13 mouse cellular contexts compared by ENCODE assay signal in genomic region chr2:34363678-34364077, GRCm38 (mm10). TPM values are rescaled to one million over a fixed set of nuclear protein-coding genes. Genes with fewer than 3 reads are reported as not detected.
A peak's percentile ranks its signal among the peaks of the same experiment; 100 is the strongest.
DNase-seq lines count a peak whose midpoint lies in the region; ATAC-seq and TF ChIP-seq lines count a peak whose summit lies in the region.
"Had no signal": no experiment of that assay in that cellular context is flagged by ENCODE, and none has a peak within 500 bp of the region (broad histone marks: within the 10 kb centered on the region; RNA-seq: fewer than 3 reads in every experiment).

No protein-coding gene starts in this region.

- DNase-seq in lung, embryonic 14.5 days, result peak; percentile 41
- no peak for DNase-seq in lung, postnatal 14 days
- peak; percentile 95 for DNase-seq in forebrain, embryonic 14.5 days (ENCODE audit: low spot score)
- DNase-seq in hindbrain, postnatal 0 days (ENCODE audit: low spot score), result peak; percentile 61
- no peak for DNase-seq in embryonic facial prominence, embryonic 10.5 days (ENCODE audit: low spot score)
- DNase-seq in cerebellum, adult 11 months, result no peak
- DNase-seq in layer of hippocampus, postnatal 10 days (ENCODE audit: low spot score in 2 of 2), result no peak
- DNase-seq: adrenal gland, adult 8-10 months; kidney, postnatal 4 days; liver, embryonic 13.5 days had no signal

- peaks cover 12% of the 10 kb centered on the region; the same call in 1 of the 2 replicates for H3K4me1 ChIP-seq in lung, embryonic 14.5 days (ENCODE audit: insufficient read depth)
- H3K4me1 ChIP-seq in forebrain, embryonic 14.5 days (ENCODE audit: control insufficient read depth, insufficient read depth, low read length), result peaks cover 16% of the 10 kb centered on the region
- H3K4me1 ChIP-seq in hindbrain, postnatal 0 days (ENCODE audit: insufficient read depth, low read length), result peaks cover 6% of the 10 kb centered on the region
- H3K4me1 ChIP-seq in neural tube, embryonic 15.5 days, result peaks cover 21% of the 10 kb centered on the region
- H3K4me1 ChIP-seq in embryonic facial prominence, embryonic 10.5 days, result peaks cover 42% of the 10 kb centered on the region

- no peak overlapping the region for H3K4me2 ChIP-seq in lung, embryonic 14.5 days
- H3K4me2 ChIP-seq in forebrain, embryonic 14.5 days (ENCODE audit: low read length), result no peak overlapping the region
- peak overlapping the region; percentile 33 for H3K4me2 ChIP-seq in hindbrain, postnatal 0 days (ENCODE audit: low read depth, low read length)
- peak overlapping the region; percentile 21 for H3K4me2 ChIP-seq in neural tube, embryonic 15.5 days
- H3K4me2 ChIP-seq: liver, embryonic 13.5 days had no signal

- no peak for TF ChIP-seq CTCF in lung, embryonic 14.5 days (IDR thresholded peaks at IDR 0.05; ENCODE audit: low read depth)
- no peak for TF ChIP-seq CTCF in hindbrain, postnatal 0 days (IDR thresholded peaks at IDR 0.05; ENCODE audit: low read depth)

- no peak overlapping the region for H3K27ac ChIP-seq in lung, embryonic 14.5 days (ENCODE audit: low read depth)
- 0 out of 2 replicates have a peak overlapping the region, but pooled peaks have one; percentile 5 for H3K27ac ChIP-seq in forebrain, embryonic 14.5 days (ENCODE audit: low read depth, low read length)
- H3K27ac ChIP-seq in hindbrain, postnatal 0 days, result no peak overlapping the region
- H3K27ac ChIP-seq in neural tube, embryonic 15.5 days (replicated peaks), result no peak overlapping the region
- no peak overlapping the region for H3K27ac ChIP-seq in embryonic facial prominence, embryonic 10.5 days (replicated peaks)
- H3K27ac ChIP-seq: liver, embryonic 13.5 days had no signal

- 11% methylated on average over 1 of the region's 1 CpGs for WGBS in lung, embryonic 14.5 days
- 0% methylated on average over 1 of the region's 1 CpGs for WGBS in forebrain, embryonic 14.5 days
- WGBS in hindbrain, postnatal 0 days, result 15% methylated on average over 1 of the region's 1 CpGs
- WGBS in neural tube, embryonic 15.5 days, result 5% methylated on average over 1 of the region's 1 CpGs
- WGBS in embryonic facial prominence, embryonic 10.5 days, result 14% methylated on average over 1 of the region's 1 CpGs

- H3K9me3 ChIP-seq in lung, embryonic 14.5 days (ENCODE audit: low read depth, low read length), result no peaks in the 10 kb centered on the region
- H3K9me3 ChIP-seq in forebrain, embryonic 14.5 days (replicated peaks; ENCODE audit: control insufficient read depth, low read length), result no peaks in the 10 kb centered on the region
- H3K9me3 ChIP-seq in hindbrain, postnatal 0 days (ENCODE audit: low read length), result no peaks in the 10 kb centered on the region
- H3K9me3 ChIP-seq in neural tube, embryonic 15.5 days (replicated peaks), result no peaks in the 10 kb centered on the region
- no peaks in the 10 kb centered on the region for H3K9me3 ChIP-seq in embryonic facial prominence, embryonic 10.5 days
- H3K9me3 ChIP-seq: liver, embryonic 13.5 days; megakaryocyte, embryonic 14.5 days had no signal

- no peak overlapping the region for H3K9ac ChIP-seq in lung, embryonic 14.5 days
- no peak overlapping the region for H3K9ac ChIP-seq in forebrain, embryonic 14.5 days (ENCODE audit: low read length)
- H3K9ac ChIP-seq in hindbrain, postnatal 0 days (replicated peaks; ENCODE audit: low read length), result no peak overlapping the region
- no peak overlapping the region for H3K9ac ChIP-seq in neural tube, embryonic 15.5 days (replicated peaks)
- H3K9ac ChIP-seq: liver, embryonic 13.5 days had no signal

- H3K36me3 ChIP-seq in lung, embryonic 14.5 days (ENCODE audit: insufficient read depth), result 0 out of 2 replicates have a peak, but pooled peaks cover 7% of the 10 kb centered on the region
- no peaks in the 10 kb centered on the region for H3K36me3 ChIP-seq in forebrain, embryonic 14.5 days (ENCODE audit: control insufficient read depth, insufficient read depth, low read length)
- H3K36me3 ChIP-seq in hindbrain, postnatal 0 days (ENCODE audit: insufficient read depth, low read length), result no peaks in the 10 kb centered on the region
- H3K36me3 ChIP-seq in neural tube, embryonic 15.5 days, result no peaks in the 10 kb centered on the region
- H3K36me3 ChIP-seq in embryonic facial prominence, embryonic 10.5 days (replicated peaks), result peaks cover 3% of the 10 kb centered on the region; the same call in 1 of the 2 replicates
- H3K36me3 ChIP-seq: liver, embryonic 13.5 days had no signal

- H3K27me3 ChIP-seq in lung, embryonic 14.5 days (ENCODE audit: insufficient read depth, low read length), result no peaks in the 10 kb centered on the region
- peaks cover 8% of the 10 kb centered on the region; the same call in 1 of the 2 replicates for H3K27me3 ChIP-seq in forebrain, embryonic 14.5 days (replicated peaks; ENCODE audit: control insufficient read depth, insufficient read depth, low read length)
- H3K27me3 ChIP-seq in hindbrain, postnatal 0 days (ENCODE audit: insufficient read depth, low read length), result no peaks in the 10 kb centered on the region
- H3K27me3 ChIP-seq in neural tube, embryonic 15.5 days (replicated peaks), result no peaks in the 10 kb centered on the region
- no peaks in the 10 kb centered on the region for H3K27me3 ChIP-seq in embryonic facial prominence, embryonic 10.5 days (replicated peaks; ENCODE audit: low read depth, poor library complexity, severe bottlenecking)
- H3K27me3 ChIP-seq: liver, embryonic 13.5 days; megakaryocyte, embryonic 14.5 days had no signal

- no peak for ATAC-seq in lung, embryonic 14.5 days (ENCODE audit: insufficient read depth)
- peak; percentile 72 for ATAC-seq in forebrain, embryonic 14.5 days
- ATAC-seq in hindbrain, postnatal 0 days, result no peak
- ATAC-seq in neural tube, embryonic 15.5 days (ENCODE audit: low FRiP score), result no peak
- ATAC-seq: intestine, embryonic 16.5 days had no signal

- no peak overlapping the region for H3K4me3 ChIP-seq in lung, embryonic 14.5 days (ENCODE audit: low read depth, low read length)
- no peak overlapping the region for H3K4me3 ChIP-seq in forebrain, embryonic 14.5 days (ENCODE audit: low read depth, low read length)
- H3K4me3 ChIP-seq in hindbrain, postnatal 0 days (ENCODE audit: low read length), result peak overlapping the region; percentile 6; the same call in 1 of the 2 replicates
- no peak overlapping the region for H3K4me3 ChIP-seq in neural tube, embryonic 15.5 days (replicated peaks)
- H3K4me3 ChIP-seq in embryonic facial prominence, embryonic 10.5 days, result no peak overlapping the region
- H3K4me3 ChIP-seq: liver, embryonic 13.5 days; megakaryocyte, embryonic 14.5 days had no signal

RNA-seq across cellular contexts. Expression of gene Pbx3, which starts 9.3 kb away (rescaled TPM):
- polyA plus RNA-seq in lung, embryonic 14.5 days (2014; fragmentation: Nextera tagmentation; extraction: Ambion mirVana), result 37.5 and 38.4 TPM in 2 replicates
- 60.3 and 61.9 TPM in 2 replicates for polyA plus RNA-seq in forebrain, embryonic 14.5 days (2014; fragmentation: Nextera tagmentation; extraction: Ambion mirVana)
- total RNA-seq in hindbrain, postnatal 0 days (2014; rRNA removed), result 92.5 and 96.8 TPM in 2 replicates
- 65.9 and 77.0 TPM in 2 replicates for polyA plus RNA-seq in hindbrain, postnatal 0 days (2015; fragmentation: Nextera tagmentation; extraction: Ambion mirVana)
- polyA plus RNA-seq in neural tube, embryonic 15.5 days (2015; fragmentation: Nextera tagmentation; extraction: Ambion mirVana), result 88.1 and 118 TPM in 2 replicates
- polyA plus RNA-seq in embryonic facial prominence, embryonic 10.5 days (2016; fragmentation: Nextera tagmentation; extraction: Ambion mirVana), result 36.7 and 38.9 TPM in 2 replicates
- 10 to 100 TPM; 10.2 to 12.2 TPM for total RNA-seq in layer of hippocampus, postnatal 10 days (2021)

RNA-seq across cellular contexts. Expression of gene Mapkap1, which starts 42.9 kb away (rescaled TPM):
- 93.3 and 97.1 TPM in 2 replicates for polyA plus RNA-seq in lung, embryonic 14.5 days (2014; fragmentation: Nextera tagmentation; extraction: Ambion mirVana)
- 105 and 107 TPM in 2 replicates for polyA plus RNA-seq in forebrain, embryonic 14.5 days (2014; fragmentation: Nextera tagmentation; extraction: Ambion mirVana)
- total RNA-seq in hindbrain, postnatal 0 days (2014; rRNA removed), result 153 and 178 TPM in 2 replicates
- 90.4 and 94.4 TPM in 2 replicates for polyA plus RNA-seq in hindbrain, postnatal 0 days (2015; fragmentation: Nextera tagmentation; extraction: Ambion mirVana)
- 87.4 and 94.3 TPM in 2 replicates for polyA plus RNA-seq in neural tube, embryonic 15.5 days (2015; fragmentation: Nextera tagmentation; extraction: Ambion mirVana)
- polyA plus RNA-seq in embryonic facial prominence, embryonic 10.5 days (2016; fragmentation: Nextera tagmentation; extraction: Ambion mirVana), result 88.1 and 90.9 TPM in 2 replicates
- total RNA-seq in layer of hippocampus, postnatal 10 days (2021), result 10 to 100 TPM; 76.3 to 81.4 TPM

Comparison
In these comparisons a context has a peak if more than half of its experiments do, and no peak if none do; other contexts are left out.
1. DNase-seq: peak in lung, embryonic 14.5 days (single experiment), forebrain, embryonic 14.5 days (single experiment) and hindbrain, postnatal 0 days (single experiment); none in lung, postnatal 14 days (single experiment), embryonic facial prominence, embryonic 10.5 days (single experiment), cerebellum, adult 11 months (single experiment) and layer of hippocampus, postnatal 10 days (0 of 2).
2. H3K4me2 ChIP-seq: peak in hindbrain, postnatal 0 days (single experiment) and neural tube, embryonic 15.5 days (single experiment); none in lung, embryonic 14.5 days (single experiment) and forebrain, embryonic 14.5 days (single experiment).